ENCODE assay signal across 18 mouse cellular contexts in the genomic region with DNA sequence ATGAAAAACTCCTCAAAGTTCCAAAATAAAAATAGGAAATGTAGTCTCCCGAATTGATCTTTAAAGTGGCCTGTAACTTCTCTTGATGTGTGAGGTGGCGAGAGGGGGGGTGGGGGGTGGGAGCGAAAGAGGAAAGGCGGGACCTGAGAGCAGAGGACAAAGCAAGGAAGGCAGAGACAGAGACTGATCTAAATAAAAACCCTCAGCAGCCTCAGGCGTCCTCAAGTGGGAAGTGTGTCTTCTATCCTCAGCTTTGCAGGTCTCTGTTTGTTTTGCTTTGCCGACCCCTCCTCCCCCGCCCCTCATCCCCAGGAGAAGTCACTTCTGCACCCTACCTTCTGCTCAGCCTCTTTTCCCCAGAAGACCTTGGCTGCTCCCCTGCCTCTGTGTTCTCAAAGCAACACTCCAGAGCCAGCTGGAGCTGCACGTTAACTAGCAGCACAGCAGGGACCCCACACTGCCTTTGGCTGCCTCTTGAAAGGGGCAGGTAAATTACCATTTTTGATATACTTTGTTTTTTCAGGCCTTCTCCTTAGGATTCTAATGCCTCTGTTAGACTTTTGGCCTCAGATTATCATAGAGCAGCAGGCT.
DNase-seq lines count a peak whose midpoint lies in the region; ATAC-seq lines count a peak whose summit lies in the region.
"Had no signal": no experiment of that assay in that cellular context is flagged by ENCODE, and none has a peak within 500 bp of the region (broad histone marks: within the 10 kb centered on the region; RNA-seq: fewer than 3 reads in every experiment).

No protein-coding gene starts in this region.

- DNase-seq in left cerebral cortex, postnatal 4 days = peak; percentile 12
- no peak for DNase-seq in left cerebral cortex, adult 9 months (ENCODE audit: low spot score in 2 of 2)
- no peak for DNase-seq in embryonic facial prominence, embryonic 11.5 days (ENCODE audit: low spot score)
- DNase-seq in hindbrain, embryonic 14.5 days (ENCODE audit: low spot score) = no peak
- no peak for DNase-seq in B cell, adult 2 months
- DNase-seq in testis, postnatal 14 days (ENCODE audit: low spot score) = no peak
- no peak for DNase-seq in liver
- DNase-seq: cerebellum, adult 9-11 months; gastrocnemius, postnatal 14 days; kidney, postnatal 10 days; layer of hippocampus, postnatal 36 days; lung, postnatal 36 days; right cerebral cortex, postnatal 25 days; thymus, adult 18-20 months had no signal

- ATAC-seq in embryonic facial prominence, embryonic 11.5 days (replicated peaks; ENCODE audit: insufficient number of reproducible peaks, low FRiP score, low TSS enrichment, low read depth) = peak; percentile 56
- peak; percentile 70 for ATAC-seq in hindbrain, embryonic 14.5 days (ENCODE audit: low FRiP score)
- ATAC-seq in neural tube, embryonic 13.5 days (ENCODE audit: low read depth) = peak; percentile 65; the same call in 1 of the 2 replicates
- ATAC-seq: liver, embryonic 12.5 days had no signal

- H3K4me2 ChIP-seq in embryonic facial prominence, embryonic 11.5 days (ENCODE audit: low read depth, low read length) = no peak overlapping the region
- H3K4me2 ChIP-seq in hindbrain, embryonic 14.5 days (replicated peaks) = no peak overlapping the region
- peak overlapping the region; percentile 26 for H3K4me2 ChIP-seq in neural tube, embryonic 13.5 days
- H3K4me2 ChIP-seq: liver, embryonic 12.5 days had no signal

- WGBS in embryonic facial prominence, embryonic 11.5 days = 2% methylated on average over 8 of the region's 8 CpGs
- 4% methylated on average over 8 of the region's 8 CpGs for WGBS in hindbrain, embryonic 14.5 days
- WGBS in neural tube, embryonic 13.5 days = 2% methylated on average over 8 of the region's 8 CpGs

- H3K9ac ChIP-seq in embryonic facial prominence, embryonic 11.5 days (replicated peaks; ENCODE audit: low read length) = no peak overlapping the region
- no peak overlapping the region for H3K9ac ChIP-seq in hindbrain, embryonic 14.5 days
- no peak overlapping the region for H3K9ac ChIP-seq in neural tube, embryonic 13.5 days
- H3K9ac ChIP-seq: liver, embryonic 12.5 days had no signal

- H3K36me3 ChIP-seq in embryonic facial prominence, embryonic 11.5 days (replicated peaks; ENCODE audit: control insufficient read depth, insufficient read depth, low read depth, low read length) = no peaks in the 10 kb centered on the region
- H3K36me3 ChIP-seq in hindbrain, embryonic 14.5 days (replicated peaks; ENCODE audit: control insufficient read depth, insufficient read depth) = no peaks in the 10 kb centered on the region
- H3K36me3 ChIP-seq in neural tube, embryonic 13.5 days = no peaks in the 10 kb centered on the region
- H3K36me3 ChIP-seq: liver, embryonic 12.5 days had no signal

- H3K4me1 ChIP-seq in embryonic facial prominence, embryonic 11.5 days (ENCODE audit: control insufficient read depth, insufficient read depth, low read length) = no peaks in the 10 kb centered on the region
- 0 out of 2 replicates have a peak, but pooled peaks cover 11% of the 10 kb centered on the region for H3K4me1 ChIP-seq in hindbrain, embryonic 14.5 days (replicated peaks; ENCODE audit: control insufficient read depth, insufficient read depth, low read length)
- H3K4me1 ChIP-seq in neural tube, embryonic 13.5 days (replicated peaks) = peaks cover 10% of the 10 kb centered on the region
- H3K4me1 ChIP-seq: liver, embryonic 12.5 days had no signal

- no peak overlapping the region for H3K4me3 ChIP-seq in embryonic facial prominence, embryonic 11.5 days (ENCODE audit: low read depth, low read length)
- no peak overlapping the region for H3K4me3 ChIP-seq in hindbrain, embryonic 14.5 days (replicated peaks; ENCODE audit: low read length)
- no peak overlapping the region for H3K4me3 ChIP-seq in neural tube, embryonic 13.5 days
- H3K4me3 ChIP-seq: erythroblast, embryonic 14.5 days; liver, embryonic 12.5 days had no signal

- intact Hi-C loops in left cerebral cortex, postnatal 4 days (cut with DNase I) = no loop called here

- H3K27me3 ChIP-seq in embryonic facial prominence, embryonic 11.5 days (ENCODE audit: control insufficient read depth, insufficient read depth, low read length) = no peaks in the 10 kb centered on the region
- H3K27me3 ChIP-seq in hindbrain, embryonic 14.5 days (ENCODE audit: control insufficient read depth, insufficient read depth, low read length) = peaks cover 7% of the 10 kb centered on the region; the same call in 1 of the 2 replicates
- H3K27me3 ChIP-seq in neural tube, embryonic 13.5 days = no peaks in the 10 kb centered on the region
- H3K27me3 ChIP-seq: CH12.LX; liver, embryonic 12.5 days had no signal

- H3K9me3 ChIP-seq in embryonic facial prominence, embryonic 11.5 days (replicated peaks; ENCODE audit: control insufficient read depth, low read length) = no peaks in the 10 kb centered on the region
- H3K9me3 ChIP-seq in hindbrain, embryonic 14.5 days (ENCODE audit: control insufficient read depth, low read length) = no peaks in the 10 kb centered on the region
- no peaks in the 10 kb centered on the region for H3K9me3 ChIP-seq in neural tube, embryonic 13.5 days
- H3K9me3 ChIP-seq: liver, embryonic 12.5 days had no signal

- no peak overlapping the region for H3K27ac ChIP-seq in embryonic facial prominence, embryonic 11.5 days (replicated peaks; ENCODE audit: low read depth, low read length)
- H3K27ac ChIP-seq in hindbrain, embryonic 14.5 days = no peak overlapping the region
- no peak overlapping the region for H3K27ac ChIP-seq in neural tube, embryonic 13.5 days (replicated peaks)
- H3K27ac ChIP-seq: liver, embryonic 12.5 days had no signal
